Mouse (Mus musculus): ENCODE data around the gene Tmem9.

The Tmem9 gene

GRCm38 (mm10) chr1:136007211-136008158, at the start of gene Tmem9:
Tmem9 (plus strand) TSS chr1:136008150.
- POLR2A ChIA-PET, result interaction anchor here in 2 of 4 experiments (0.9 to 2.2 kb wide), 4 partner anchors 10 to 25 kb away, joined by 4 to 12 read pairs (median 5); no protein-coding TSS in a partner anchor
- CTCF ChIA-PET, result interaction anchor here (0.5 to 1.3 kb wide), 9 partner anchors 38 to 458 kb away, joined by 3 to 5 read pairs (median 3); no protein-coding TSS in a partner anchor

DNA sequence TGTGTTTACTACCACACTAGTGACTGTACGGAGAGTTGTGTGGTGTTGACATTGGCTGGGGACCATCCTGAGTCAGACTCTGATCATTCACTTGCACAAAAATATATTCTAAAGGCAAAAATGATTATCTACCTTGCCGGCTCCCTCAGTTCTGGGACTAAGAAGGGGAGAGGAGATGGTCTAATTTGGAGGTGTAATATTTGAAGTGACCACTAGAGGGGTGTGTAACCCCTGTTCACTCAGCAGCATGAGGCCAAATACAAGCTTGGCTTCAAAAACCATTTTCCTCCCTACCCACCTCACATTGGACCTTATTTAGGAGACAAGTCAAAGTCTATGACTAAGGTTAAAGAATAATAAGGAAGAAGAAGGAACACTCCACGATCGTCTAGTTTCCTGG, 49.5 kb upstream of the Tmem9 start:
- ChIA-PET CTCF (interaction anchor here (0.5 to 2.8 kb wide), 60 partner anchors 9 to 566 kb away, joined by 3 to 36 read pairs (median 3); partner anchors contain the start of genes Ascl5 (in 2 of the 4), Cacna1s (in 1 of the 4) and Mroh3 (in 1 of the 4)), POLR2A (interaction anchor here in 1 of 4 experiments (0.9 to 1.6 kb wide), 2 partner anchors 12 to 24 kb away, joined by 3 to 4 read pairs; no protein-coding TSS in a partner anchor)

GRCm38 (mm10) chr1:135963177-135963576, 44.8 kb upstream of the Tmem9 start:
- CTCF ChIA-PET, result no interaction called here
- POLR2A ChIA-PET, result no interaction called here

- CTCF ChIA-PET, result no interaction called here
Observed at GRCm38 (mm10) chr1:135964561-135964960, 43.4 kb upstream of the Tmem9 start.

DNA sequence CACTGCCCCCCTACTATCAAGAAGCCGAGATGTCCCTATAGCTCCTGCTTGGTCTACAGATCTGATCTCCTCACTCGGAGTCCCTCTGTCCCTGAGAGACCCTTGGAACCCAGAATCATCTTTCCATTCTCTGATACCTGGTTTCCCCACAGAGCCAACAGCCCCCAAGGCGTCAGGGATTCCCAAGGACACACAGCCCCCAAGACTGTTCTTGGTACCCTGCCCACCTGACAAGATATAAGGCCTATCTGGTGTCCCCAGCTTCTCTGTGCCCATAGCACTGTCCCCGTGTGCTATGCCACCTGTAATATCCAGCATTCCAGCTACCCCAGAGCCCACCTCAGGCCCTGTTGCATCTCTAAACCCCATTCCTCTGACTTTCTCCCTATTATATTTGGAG, 40.2 kb upstream of the Tmem9 start:
- POLR2A ChIA-PET, result no interaction called here
- CTCF ChIA-PET, result interaction anchor here in 3 of 4 experiments (1.1 to 1.8 kb wide), 5 partner anchors 9 to 22 kb away, joined by 3 to 5 read pairs (median 4); no protein-coding TSS in a partner anchor

More at GRCm38 (mm10) chr1:135964561-135964960, 43.4 kb upstream of the Tmem9 start:
- POLR2A ChIA-PET, result no interaction called here

DNA sequence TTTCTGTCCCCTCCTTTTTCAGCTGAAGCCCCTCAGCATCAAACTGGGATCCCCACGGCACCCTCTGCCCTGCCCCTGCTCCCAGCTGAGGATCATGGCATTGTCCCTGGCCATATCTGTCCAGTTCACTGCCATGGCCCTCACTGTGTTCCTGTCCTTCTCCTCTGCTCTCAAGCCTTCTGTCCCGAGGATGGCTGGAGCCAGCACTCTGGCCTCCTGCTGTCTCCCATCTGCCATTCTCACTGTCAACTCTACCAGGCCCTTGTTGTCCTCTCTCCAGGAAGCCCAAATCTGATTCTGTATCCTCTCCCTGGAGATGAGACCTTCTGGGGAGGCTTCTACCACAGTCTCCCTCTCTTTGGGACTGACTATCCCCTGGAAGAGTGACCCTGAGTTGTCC, 37.5 kb upstream of the Tmem9 start:
- CTCF ChIA-PET, result interaction anchor here in 2 of 4 experiments (0.8 to 1.9 kb wide), 2 partner anchors 12 kb away, joined by 3 to 7 read pairs; no protein-coding TSS in a partner anchor
- POLR2A ChIA-PET, result interaction anchor here in 1 of 4 experiments (1.0 kb wide), 1 partner anchor 11 kb away, joined by 4 read pairs; no protein-coding TSS in a partner anchor

DNA sequence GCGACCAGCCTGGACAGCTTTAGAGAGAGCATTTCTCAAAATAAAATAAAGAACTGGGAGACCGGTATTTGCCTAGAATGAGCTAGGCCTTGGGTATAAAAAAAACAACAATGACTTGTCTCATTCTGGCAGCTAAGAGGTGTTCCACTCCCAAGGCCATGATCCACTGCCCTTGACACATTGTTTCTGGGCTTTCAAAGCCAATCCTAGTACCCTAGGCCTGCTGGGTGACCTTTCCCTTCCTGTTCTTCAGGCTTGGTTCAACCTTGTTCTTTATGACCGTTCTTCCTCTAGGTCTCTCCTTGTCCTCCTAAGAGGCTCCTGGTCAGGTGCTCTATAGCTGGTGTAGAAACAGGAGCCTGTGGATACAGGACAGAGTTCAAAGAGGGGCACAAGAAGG, 35.4 kb upstream of the Tmem9 start:
- ChIA-PET POLR2A (no interaction called here), CTCF (no interaction called here)

GRCm38 (mm10) chr1:135984105-135984504, 23.8 kb upstream of the Tmem9 start:
- ChIA-PET POLR2A (interaction anchor here in 2 of 4 experiments (1.1 to 1.8 kb wide), 2 partner anchors 10 to 34 kb away, joined by 4 to 7 read pairs; no protein-coding TSS in a partner anchor), CTCF (interaction anchor here in 2 of 4 experiments (0.8 to 2.9 kb wide), 2 partner anchors 26 to 102 kb away, joined by 4 to 6 read pairs; no protein-coding TSS in a partner anchor)

DNA sequence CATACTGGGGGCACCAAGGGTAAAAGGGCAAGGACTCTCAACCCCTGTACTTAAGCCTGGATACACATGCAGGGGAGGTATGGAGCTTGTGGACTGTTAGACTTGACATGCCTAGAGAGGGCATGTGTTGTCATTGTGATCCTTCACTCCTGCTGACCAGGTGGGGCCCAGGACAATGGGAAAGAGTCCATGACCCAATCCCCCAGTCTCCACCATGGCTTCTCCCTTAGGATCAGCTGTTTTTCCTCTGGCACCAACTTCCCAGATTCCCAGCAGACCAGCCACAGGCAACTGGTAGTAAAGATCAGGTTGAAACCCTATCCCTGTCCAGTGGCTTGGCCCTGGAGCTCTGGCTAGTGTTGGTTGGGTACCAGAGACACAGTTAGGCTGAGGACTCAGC, 18.1 kb upstream of the Tmem9 start:
- ChIA-PET CTCF (interaction anchor here in 1 of 4 experiments (0.7 kb wide), 1 partner anchor 31 kb away, joined by 3 read pairs; no protein-coding TSS in a partner anchor), POLR2A (no interaction called here)

DNA sequence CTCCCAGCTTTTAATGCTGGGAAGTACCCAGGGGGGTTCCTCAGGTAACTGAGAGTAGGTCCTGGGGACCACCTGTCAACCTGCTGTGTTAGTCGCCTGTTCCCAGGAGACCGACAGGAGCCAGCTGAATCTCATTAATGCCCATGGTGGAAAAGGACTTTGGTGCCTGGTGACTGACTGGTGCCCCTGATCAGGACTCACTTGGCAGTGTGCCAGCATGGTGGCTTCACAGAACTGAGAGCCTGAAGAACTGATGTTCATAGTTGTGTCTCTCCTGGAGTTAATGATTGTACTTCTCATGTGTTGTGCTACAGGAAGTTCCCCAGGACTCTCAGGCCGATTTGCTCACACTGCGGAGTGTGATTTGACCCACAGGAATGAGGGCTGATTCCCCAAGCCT, 14.5 kb upstream of the Tmem9 start:
- POLR2A ChIA-PET, result interaction anchor here in 1 of 4 experiments (1.8 kb wide), 1 partner anchor 9 kb away, joined by 7 read pairs; no protein-coding TSS in a partner anchor

DNA sequence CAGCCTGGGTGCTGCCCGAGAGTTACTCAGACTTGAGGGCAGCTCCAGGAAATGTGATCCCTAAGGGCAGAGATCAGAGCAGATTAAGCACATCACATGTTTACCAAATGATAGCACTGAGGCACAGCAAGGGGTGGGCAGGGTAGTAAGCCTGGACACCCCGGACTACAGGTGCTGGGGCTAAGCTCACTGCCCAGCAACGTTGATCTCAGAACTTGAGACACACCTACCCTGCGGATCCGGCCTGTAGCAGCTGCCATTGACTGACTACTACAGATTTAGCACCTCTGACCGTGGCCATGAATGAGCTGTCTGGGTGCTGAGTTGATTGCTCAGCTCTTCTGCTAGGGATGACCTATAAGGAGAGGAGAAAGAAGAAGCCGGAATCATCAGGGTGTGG, 10.4 kb upstream of the Tmem9 start:
- ChIA-PET CTCF (interaction anchor here in 1 of 4 experiments (0.6 kb wide), 1 partner anchor 24 kb away, joined by 3 read pairs; no protein-coding TSS in a partner anchor), POLR2A (no interaction called here)

More for the DNA sequence above, 14.5 kb upstream of the Tmem9 start:
- CTCF ChIA-PET, result no interaction called here

GRCm38 (mm10) chr1:135999720-136000287, 8.1 kb upstream of the Tmem9 start:
- ChIA-PET CTCF (interaction anchor here in 3 of 4 experiments (0.6 to 0.8 kb wide), 4 partner anchors 11 to 752 kb away, joined by 3 to 4 read pairs (median 4); no protein-coding TSS in a partner anchor), POLR2A (interaction anchor here in 1 of 4 experiments (0.6 kb wide), 1 partner anchor 464 kb away, joined by 3 read pairs; no protein-coding TSS in a partner anchor)

- CTCF ChIA-PET, result no interaction called here
- POLR2A ChIA-PET, result interaction anchor here in 1 of 4 experiments (1.8 kb wide), 1 partner anchor 17 kb away, joined by 8 read pairs; no protein-coding TSS in a partner anchor
Observed at GRCm38 (mm10) chr1:136001438-136001837, 6.5 kb upstream of the Tmem9 start.

- CTCF ChIA-PET, result interaction anchor here in 1 of 4 experiments (1.0 kb wide), 1 partner anchor 61 kb away, joined by 3 read pairs; no protein-coding TSS in a partner anchor
- POLR2A ChIA-PET, result no interaction called here
Observed at GRCm38 (mm10) chr1:136006292-136006748, 1.6 kb upstream of the Tmem9 start, which contains the start of gene Igfn1. Igfn1 (minus strand) TSS chr1:136006342.

DNA sequence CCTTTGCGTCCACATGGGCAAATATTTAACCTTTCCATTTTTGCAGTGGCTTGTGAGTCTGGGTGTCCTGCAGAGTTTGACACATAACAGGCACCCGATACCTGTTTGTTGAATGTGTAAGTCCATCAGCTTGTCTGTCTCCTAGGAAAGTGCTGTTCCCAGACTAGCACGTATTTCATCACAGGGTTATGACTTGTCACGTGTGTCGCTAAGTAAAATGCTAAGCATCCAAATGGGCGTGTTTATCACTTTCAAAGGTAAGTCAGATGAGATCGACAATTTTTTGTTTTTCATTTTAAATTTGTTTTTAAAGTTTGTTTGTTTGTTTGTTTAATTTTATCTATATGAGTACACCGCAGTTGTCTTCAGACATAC, 196 bp downstream of the Tmem9 start:
- POLR2A ChIA-PET, result interaction anchor here in 1 of 4 experiments (1.4 to 2.2 kb wide), 2 partner anchors 10 to 24 kb away, joined by 5 to 12 read pairs; no protein-coding TSS in a partner anchor
- CTCF ChIA-PET, result interaction anchor here (0.5 to 1.3 kb wide), 5 partner anchors 37 to 198 kb away, joined by 3 to 5 read pairs (median 3); no protein-coding TSS in a partner anchor

DNA sequence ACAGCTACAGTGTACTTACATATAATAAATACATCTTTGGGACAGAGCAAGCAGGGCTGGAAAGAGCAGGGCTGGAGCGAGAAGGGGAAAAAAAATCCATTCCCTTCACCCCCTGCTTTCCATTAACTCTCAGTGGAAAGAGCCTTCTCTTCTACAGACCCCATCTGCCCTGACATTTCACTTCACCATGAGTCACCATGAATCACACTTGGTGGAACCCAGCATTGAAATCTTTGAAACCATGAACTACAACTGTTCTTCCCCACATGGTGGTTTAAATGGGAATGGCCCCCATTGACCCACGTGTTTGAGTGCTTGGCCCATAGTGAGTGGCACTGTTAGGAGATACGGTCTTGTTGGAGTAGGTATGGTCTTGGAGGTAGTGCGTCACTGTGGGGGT, 2.3 kb downstream of the Tmem9 start:
- POLR2A ChIA-PET, result interaction anchor here in 1 of 4 experiments (1.0 kb wide), 1 partner anchor 7 kb away, joined by 4 read pairs; no protein-coding TSS in a partner anchor
- CTCF ChIA-PET, result no interaction called here

GRCm38 (mm10) chr1:136013513-136013912, 5.6 kb downstream of the Tmem9 start:
- ChIA-PET CTCF (interaction anchor here in 1 of 4 experiments (1.0 kb wide), 1 partner anchor 166 kb away, joined by 3 read pairs; no protein-coding TSS in a partner anchor), POLR2A (interaction anchor here in 1 of 4 experiments (0.6 to 1.6 kb wide), 5 partner anchors 20 to 435 kb away, joined by 3 read pairs; no protein-coding TSS in a partner anchor)

GRCm38 (mm10) chr1:136014796-136015502, 7.0 kb downstream of the Tmem9 start:
- CTCF ChIA-PET, result no interaction called here

More at GRCm38 (mm10) chr1:136014796-136015502, 7.0 kb downstream of the Tmem9 start:
- POLR2A ChIA-PET, result no interaction called here

All from embryonic stem cell, embryonic (primary cell).